Mouse (Mus musculus): ENCODE data around the gene Alg10b. TPM values are rescaled to one million over a fixed set of nuclear protein-coding genes. Genes with fewer than 3 reads are reported as not detected.
"Not testable (repeated sequence)": the region's sequence is repeated elsewhere in the genome, so short reads cannot be mapped to it uniquely, and the experiment has no call there.

Alg10b gene
- 10 to 100 TPM; 26.9 to 29.5 TPM for total RNA-seq (2021)

DNA sequence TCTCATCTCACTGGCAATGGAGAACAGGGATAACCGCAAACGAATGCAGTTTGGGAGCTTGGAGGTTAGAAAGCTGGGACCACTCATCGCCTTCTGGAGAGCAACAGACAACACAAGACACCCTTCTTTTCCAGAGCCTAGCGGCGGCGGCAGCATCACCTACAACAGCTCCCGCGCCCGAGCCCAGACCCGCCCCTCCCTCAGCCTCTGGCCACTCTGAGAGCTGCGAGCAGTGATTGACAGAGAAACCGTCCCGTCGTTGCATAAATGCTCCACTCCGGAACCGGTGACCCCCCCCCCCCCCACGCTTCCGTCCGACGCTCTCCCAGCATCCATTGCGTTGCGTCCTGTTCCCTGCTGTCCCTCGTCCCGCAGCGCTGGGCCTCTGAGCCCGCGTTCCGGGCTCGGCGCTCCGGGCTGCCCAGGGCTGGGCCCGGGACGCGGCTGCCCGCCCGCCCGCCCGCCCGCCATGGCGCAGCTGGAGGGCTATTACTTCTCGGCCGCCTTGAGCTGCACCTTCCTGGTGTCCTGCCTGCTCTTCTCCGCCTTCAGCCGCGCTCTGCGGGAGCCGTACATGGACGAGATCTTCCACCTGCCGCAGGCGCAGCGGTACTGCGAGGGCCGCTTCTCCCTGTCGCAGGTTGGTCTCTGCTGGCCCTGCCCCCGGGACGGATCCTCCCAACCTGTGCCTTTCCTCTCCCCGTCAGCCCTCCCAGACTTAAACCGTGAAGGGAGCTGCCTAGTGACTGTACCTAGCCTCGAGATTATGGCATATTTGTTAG lies at the start of gene Alg10b:
Gene Alg10b (plus strand): TSS at position 343 of the 782 bp plus-strand sequence.
- intact Hi-C loops (cut with DNase I) = no loop called here
- DNase-seq = peak; percentile 85 to 88

- DNase-seq; intact Hi-C loops (cut with DNase I): not testable (repeated sequence)
Observed at GRCm38 (mm10) chr15:90183108-90183507, 41.0 kb upstream of the Alg10b start.

DNA sequence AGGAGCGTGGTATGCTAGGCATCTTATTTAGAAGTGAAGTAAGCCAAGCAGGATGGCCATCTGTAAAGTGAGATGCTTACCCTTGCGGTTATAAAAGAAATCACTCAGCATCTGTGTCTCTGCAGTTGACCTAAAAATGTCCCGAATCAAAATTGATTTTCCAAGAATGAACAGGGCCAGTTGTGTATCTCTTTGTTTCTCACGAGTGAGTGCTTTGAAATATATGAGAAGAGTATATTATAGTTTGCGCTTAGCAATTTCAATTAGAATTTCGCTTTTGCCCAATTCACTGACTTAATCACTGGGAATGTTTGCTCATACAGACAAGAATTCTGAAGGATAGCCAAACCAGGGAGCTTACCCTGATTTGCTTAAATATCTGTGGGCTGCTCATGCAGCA lies 40.6 kb upstream of the Alg10b start:
- no peak for DNase-seq
- intact Hi-C loops (cut with DNase I) = no loop called here

- intact Hi-C loops (cut with DNase I) = no loop called here
- DNase-seq = no peak
Observed at GRCm38 (mm10) chr15:90184743-90185142, 39.4 kb upstream of the Alg10b start.

DNA sequence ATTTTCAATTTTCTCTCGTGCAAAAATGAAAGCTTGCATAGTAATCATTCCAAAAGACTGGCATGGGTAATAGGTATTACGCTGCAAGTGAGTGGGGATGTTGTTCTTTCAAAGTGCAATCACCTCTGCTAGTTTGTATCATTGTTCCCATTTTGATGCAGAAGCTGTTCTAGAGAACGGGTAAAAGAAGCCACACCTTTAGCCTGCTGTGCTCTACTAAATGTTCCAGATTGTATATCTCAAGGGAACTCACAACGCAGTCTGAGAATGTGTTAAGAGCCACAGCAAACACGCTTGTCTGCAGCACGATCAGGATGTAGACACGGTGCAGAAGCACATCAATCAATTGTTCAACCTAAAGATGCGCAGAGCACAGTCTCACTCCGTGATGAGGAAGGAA lies 34.6 kb upstream of the Alg10b start:
- intact Hi-C loops (cut with DNase I) = no loop called here
- no peak for DNase-seq

DNA sequence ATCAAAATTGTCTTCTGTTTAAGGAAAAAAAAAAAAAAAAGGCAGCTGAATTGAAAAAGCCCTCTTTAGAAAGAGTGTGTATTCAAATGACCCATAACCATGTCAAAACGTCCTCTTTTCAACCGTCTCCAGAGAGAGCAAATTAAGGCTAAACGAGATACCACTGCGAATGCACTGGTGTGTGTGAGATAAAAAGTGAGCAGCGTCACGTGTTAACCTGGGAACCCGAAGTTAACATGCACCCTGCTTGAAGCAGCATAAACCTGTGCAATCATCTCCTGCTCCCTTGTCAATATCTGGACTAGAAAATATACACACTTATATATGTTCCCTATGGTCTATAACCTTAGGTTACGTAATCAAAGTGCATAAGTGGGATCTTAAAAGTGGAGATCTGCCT lies 10.2 kb upstream of the Alg10b start:
- intact Hi-C loops (cut with DNase I) = loop anchor here (2.0 kb wide), 1 partner anchor 591 kb away; no protein-coding TSS in a partner anchor
- no peak for DNase-seq

- peak; percentile 50 to 71 for DNase-seq
- intact Hi-C loops (cut with DNase I) = loop anchor here (2.0 to 5.0 kb wide), 2 partner anchors 488 to 592 kb away; no protein-coding TSS in a partner anchor
Observed at GRCm38 (mm10) chr15:90214913-90215312, 9.2 kb upstream of the Alg10b start.

DNA sequence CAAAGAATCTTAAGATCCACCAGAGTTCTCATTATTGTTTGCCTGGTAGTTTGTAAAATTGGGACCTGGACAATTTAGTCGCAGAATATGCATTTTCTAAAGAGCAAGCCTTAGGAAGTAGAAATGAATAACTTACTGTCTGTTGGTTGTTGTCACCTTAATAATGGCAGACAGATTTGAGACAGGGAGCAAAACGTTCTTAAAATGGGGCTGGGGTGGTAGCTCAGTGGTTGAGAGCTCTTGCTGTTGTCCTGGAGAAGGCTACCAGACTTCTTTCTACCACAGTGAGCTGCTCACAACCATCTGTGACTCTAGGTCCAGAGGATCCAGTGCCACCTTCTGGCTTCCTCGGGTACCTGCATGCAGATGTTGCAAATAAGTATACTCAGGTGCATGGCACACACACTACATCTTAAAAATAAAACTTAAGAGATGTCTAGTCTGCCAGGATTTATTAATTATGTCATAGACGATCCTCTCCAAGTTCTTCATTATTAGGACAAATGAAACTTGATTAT lies 1.0 kb downstream of the Alg10b start:
- DNase-seq = peak; percentile 29 to 34
- intact Hi-C loops (cut with DNase I) = no loop called here

DNA sequence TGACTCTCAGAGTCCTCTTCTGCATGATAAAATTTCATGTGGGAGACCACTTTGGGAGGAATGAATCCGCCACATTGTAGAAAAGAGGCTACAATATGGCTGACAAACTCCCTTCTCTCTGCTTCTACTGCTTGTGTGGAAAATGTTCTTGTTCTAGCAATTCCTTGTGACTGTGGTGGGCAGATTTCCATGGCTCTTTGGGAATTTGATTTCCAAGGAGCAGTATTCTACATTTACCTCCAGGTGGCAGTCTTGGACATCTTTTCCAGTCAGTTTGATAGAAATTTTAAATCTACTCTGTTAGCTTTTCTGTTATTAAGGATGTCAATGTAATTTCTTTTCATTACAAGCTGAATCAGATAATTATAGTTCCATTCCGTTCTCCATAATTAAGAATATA lies 13.5 kb downstream of the Alg10b start:
- intact Hi-C loops (cut with DNase I) = loop anchor here (2.0 kb wide), 2 partner anchors 603 to 691 kb away; no protein-coding TSS in a partner anchor
- DNase-seq = peak; percentile 18 to 55

GRCm38 (mm10) chr15:90244081-90244480 lies 20.0 kb downstream of the Alg10b start:
- intact Hi-C loops (cut with DNase I) = no loop called here
- DNase-seq = no peak

DNA sequence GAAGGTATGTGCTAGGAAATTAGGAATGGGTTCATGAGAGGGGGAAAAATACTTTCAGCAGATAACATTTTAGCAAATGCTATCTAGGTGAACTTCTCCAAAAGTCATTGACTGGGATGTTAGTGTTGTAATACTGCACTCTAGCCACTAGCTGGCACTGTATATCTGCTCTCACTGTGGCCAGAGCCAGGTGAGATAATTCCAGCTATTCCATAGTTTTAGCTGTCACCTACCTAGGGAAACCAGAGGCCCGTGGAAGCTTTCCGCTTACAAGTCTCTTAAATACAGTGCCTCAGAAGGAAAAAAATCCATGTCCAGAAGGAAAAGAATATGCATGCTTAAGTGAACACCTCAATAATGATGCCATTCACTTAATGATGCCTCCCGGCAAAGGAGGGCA lies 25.6 kb downstream of the Alg10b start:
- intact Hi-C loops (cut with DNase I) = loop anchor here (1.0 to 10.0 kb wide), 4 partner anchors 245 to 679 kb away; partner anchors contain the start of gene Cpne8
- peak; percentile 5 to 23 for DNase-seq

DNA sequence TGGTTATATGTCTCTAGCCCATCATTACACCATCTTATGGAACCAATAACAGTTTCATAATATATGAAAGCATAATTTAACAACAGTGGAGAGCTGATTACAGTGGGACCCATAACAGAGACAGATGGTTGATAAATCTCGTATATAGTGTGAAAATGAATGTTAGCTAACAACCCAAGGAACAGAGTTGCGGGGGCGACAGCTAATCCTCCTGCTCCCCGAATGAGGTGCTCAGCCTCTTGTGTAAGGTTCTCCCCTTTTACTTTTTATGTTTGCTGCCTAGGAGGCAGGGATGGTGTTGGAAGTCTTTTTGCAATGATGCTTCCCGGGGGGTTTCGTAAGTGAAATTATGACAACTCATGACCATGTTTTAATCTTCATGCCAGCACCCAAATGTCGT lies 58.8 kb downstream of the Alg10b start:
- intact Hi-C loops (cut with DNase I) = no loop called here
- no peak for DNase-seq

Small RNAs within 50 kb of the gene (microRNA-seq; reads per million reads assigned to microRNA genes)
- gene Mir7648 = 0.24 to 0.35 reads per million in 2 experiments

Measured in heart, postnatal 10 days (tissue).